Mouse (Mus musculus) forelimb bud, embryonic 11.5 days (tissue): ENCODE measurements around the gene Col9a1.

Experiments used
- DNase-seq: peaks from one replicate; pipeline ENCODE4 v3.0.0-alpha.2; 2012; ENCODE audit warnings: low read depth, low spot score

Gene Col9a1

DNA sequence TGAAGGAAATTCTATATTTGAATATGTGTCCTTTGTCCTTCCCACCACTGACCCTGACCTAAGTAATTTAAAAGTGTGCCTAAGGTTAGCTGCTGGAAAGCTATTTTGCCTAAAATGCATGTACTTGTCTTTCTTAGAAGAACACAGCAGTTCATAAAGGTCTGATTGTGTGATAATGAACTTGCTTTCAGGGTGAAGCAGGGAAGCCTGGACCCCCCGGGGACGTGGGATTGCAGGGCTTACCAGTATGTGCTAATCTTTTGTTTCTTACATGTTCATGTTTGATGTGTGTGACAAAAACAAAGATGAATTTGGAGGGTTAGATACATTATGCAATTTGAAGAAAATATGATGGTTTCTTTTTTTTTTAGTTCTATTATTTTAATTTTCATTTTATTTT lies 44.8 kb downstream of the Col9a1 start:
- DNase-seq, result no peak

DNA sequence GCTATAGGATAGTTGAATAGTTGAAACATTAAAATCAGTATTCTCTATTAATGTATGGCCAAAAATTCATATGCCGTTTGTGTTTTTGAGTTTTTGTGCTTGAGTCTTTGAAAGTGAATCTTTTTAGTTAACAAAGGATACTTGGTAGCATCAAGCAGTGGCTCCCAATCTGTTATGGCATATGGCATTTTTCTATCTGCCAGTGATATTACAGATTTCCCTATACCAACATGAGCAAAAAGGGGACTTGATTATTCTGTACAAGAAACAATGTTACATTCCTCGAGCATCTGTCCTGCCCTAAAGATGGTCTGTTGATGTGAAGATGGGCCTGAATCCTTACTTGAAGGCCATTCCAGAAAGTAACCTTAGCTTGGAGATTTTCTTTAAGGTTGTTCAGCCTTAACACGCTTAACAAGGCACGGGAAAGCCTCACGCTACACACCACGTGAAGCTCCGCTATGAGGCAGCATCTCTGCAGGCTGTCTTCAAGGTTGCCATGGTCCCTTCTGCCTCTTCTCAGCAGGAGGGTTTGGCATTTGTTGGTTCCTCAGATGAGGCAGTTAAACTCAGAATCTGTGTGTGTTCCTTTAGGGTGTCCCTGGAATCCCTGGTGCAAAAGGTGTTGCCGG lies 45.7 kb downstream of the Col9a1 start:
- DNase-seq, result no peak

- DNase-seq, result peak; percentile 83
Observed at GRCm38 (mm10) chr1:24225825-24226526, 48.6 kb downstream of the Col9a1 start.

DNA sequence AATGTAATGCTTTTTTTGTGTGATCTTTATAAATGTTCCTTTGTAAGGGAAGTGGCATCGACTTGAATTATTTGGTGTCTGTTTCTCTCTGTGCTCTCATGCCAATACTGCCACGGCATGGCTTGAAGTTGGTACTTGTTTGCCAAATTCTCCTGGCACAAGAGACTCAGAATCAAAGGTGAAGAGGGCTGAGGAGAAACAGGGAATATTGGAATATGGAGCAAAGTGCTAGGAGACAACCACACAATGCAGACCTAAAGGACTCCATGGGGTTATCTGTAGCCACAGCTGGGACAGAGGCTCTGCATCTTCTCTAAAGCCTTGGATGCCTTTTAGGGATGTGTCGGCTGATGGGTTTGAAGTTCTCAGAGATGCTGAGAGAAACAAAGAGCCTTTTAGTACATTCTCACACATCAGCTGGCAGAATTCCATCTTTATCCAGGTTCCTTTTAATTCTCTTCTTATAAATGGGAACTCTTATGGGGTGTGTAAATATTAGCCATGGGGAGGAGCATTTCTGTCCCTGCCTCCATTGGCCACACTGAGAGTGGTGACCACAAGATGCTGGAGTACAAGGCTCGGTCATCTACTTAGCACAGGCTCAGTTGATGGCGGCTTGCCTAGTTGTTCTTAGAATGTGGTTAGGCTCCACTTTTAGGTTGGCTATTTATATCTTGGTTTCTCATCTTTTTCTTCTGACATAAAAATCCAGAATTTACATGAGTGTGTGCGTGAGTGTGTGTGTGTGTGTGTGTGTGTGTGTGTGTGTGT lies 49.7 kb downstream of the Col9a1 start:
- DNase-seq, result no peak

DNA sequence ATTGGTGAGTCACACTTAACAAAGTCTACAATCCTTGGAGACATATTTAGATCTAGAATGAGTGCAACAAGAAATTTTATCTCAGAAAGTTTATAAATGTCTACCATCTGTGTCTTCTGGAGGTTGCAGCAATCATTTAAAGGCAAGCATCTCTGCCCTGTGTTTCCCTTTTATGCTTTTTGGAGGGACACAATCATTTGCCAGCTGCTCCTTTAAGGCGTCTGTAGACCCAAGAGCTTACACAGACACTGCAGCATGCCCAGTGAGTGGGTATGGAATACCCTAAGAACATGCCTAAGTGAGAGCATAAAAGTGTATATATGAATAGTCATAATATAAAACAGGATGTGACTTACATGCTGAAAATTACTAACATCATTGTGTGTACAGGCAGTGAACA lies 52.1 kb downstream of the Col9a1 start:
- no peak for DNase-seq

DNA sequence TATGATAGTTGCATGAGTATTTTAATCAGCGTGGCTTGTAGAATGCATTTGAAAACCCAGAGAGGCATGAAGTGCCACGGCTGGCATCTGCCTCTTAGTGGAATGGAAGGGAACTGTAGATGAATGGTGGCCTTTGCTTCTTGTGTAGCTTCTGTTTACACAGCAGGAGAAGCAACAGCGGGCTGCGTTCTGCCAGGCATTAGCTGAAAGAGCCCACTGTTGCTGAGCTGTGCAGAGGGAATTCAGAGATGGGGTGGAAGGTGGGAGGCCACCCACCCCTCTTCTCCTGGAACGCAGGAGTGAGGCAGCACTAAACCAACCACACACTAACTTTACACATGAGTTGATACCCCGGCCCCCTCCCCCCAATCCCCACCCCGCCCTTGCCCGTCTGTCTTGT lies 53.0 kb downstream of the Col9a1 start:
- DNase-seq, result no peak

- no peak for DNase-seq
Observed at GRCm38 (mm10) chr1:24231504-24232270, 54.3 kb downstream of the Col9a1 start.

DNA sequence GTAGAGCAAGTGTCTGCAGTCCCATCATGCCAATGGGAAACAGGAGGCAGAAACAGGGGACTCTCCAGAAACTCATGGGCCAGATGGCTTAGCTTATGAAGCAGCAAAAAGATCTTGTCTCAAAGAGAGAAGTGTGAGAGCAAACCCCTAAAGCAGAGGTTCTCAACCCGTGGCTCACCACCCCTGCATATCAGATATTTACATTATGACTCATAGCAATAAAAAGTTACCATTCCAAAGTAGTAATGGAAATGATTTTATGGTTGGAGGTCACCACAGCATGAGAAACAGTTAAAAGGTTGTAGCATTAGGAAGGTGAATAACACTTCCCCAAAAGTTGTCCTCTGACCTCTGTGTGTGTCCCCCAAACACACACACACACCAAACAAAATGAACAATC lies 58.9 kb downstream of the Col9a1 start:
- no peak for DNase-seq

- DNase-seq, result peak; percentile 58
Observed at GRCm38 (mm10) chr1:24240039-24240691, 62.8 kb downstream of the Col9a1 start.

GRCm38 (mm10) chr1:24244931-24245330 lies 67.5 kb downstream of the Col9a1 start:
- DNase-seq, result no peak

GRCm38 (mm10) chr1:24245700-24246375 lies 68.4 kb downstream of the Col9a1 start:
- no peak for DNase-seq

DNA sequence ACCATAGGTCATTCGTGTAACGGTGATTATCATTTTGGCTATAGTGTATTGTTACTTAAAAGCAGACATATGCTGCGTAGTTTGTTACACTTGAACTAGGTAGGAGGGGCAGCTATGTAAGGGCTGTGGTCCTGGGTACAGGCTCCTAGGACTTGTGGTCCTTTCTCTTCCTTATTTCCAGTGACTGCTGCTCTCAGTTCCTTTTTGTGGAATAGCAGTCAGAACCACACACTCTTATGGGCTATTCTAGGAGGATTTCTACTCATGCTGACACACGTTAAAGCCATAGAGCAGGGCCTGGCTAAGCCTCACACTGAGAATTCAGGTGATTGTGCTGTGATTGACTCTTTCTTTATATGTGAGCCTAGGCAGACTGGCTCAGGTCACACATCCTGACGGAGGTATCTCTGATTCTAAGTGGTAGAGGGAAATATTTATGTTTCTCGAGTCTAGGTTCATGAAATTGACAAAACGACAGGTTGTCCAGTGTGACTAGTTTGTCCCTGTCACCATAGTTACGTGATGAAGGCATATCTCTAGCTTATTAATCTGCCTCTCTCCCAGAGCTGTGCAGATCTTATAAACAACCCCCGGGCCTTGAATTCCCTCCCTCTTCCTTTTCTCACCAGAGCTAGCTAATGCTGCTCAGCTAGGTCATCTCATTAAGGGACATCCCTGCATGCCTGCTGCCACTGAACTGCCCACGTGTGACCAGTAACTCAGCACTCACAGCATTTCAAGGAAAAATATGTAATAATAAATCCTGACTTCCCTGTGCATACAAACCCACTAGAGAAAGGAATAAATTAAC lies 71.1 kb downstream of the Col9a1 start:
- DNase-seq, result no peak

DNA sequence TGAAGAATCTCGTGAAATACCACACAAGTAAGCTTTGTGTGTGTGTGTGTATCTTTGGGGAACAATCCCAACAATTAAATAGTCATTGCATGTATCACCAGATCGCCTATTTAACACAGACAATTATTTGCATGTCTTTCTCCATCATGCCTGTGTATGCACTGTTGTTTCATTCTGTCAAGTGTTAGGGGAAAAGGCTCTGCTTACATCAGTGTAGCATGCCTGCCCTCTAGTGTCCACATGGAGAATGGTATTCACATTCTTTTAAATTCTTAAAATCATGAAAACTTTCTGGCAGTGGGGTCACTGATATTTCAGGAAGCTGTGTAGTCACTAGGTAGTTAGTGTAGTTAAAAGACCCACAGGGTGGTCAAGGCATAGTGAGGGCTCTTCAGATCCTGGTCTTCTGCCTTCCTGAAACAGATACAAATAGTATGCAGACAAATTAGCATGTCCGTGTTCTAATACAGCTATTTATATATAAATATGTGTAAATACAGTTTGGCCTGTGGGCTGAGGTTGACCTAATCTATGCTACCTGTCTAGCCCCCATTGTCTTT lies 71.8 kb downstream of the Col9a1 start:
- peak; percentile 63 for DNase-seq

DNA sequence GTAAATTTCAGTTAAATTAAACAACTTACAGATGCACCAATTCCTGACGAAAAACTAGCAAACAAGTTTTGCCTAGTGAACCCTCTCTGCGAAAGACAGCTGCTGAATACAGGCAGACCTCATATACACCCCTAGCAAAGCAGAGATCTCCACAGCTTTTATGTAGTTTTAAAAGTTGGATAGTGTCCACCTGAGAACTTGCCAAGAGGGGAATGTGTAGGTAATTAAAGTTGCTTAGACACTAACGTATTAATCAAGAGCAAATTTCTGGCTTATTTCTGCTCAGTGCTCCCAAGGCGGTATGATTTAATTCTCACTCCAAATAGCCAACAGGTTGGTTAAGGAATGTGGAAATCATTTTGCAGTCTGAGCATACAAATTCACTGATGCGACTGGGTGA lies 80.6 kb downstream of the Col9a1 start:
- DNase-seq, result no peak

DNA sequence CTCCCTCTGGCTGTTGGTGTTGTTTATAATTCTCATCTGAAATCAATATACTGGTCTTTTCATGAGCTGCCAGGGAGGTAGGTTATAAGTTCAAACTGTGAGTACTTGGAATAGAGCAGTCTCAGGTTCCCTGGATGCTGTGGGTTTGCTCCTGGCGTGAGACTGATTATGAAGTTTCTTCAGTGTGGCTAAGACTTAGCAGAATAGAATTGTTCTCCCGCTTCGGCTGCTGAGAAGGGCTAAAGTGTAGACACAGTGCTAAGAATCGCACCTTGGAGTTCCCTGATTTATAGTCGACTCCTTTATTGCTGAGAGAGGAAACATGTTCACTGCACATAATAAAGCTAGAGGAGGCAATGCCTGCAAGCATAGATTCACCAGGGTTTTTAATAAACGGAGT lies 82.0 kb downstream of the Col9a1 start:
- DNase-seq, result no peak

DNA sequence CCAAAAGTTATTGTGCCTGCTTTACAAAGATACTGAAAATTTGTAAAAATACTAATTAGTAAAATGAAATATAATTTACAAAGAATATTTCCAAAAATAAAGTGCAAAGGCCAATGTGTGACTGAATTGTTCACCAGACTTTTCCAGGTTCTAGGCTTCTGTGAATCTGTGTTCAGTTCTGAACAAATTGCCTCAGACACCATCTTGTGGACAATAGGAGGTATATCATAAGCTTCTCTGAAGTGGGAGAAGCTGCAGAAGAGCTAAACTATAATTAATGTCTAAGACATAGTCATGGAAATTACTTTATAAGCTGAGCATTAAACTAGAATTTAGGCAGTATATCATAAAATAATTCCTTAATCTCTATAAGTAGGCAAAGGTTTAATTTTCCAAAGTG lies 83.8 kb downstream of the Col9a1 start:
- DNase-seq, result no peak

DNA sequence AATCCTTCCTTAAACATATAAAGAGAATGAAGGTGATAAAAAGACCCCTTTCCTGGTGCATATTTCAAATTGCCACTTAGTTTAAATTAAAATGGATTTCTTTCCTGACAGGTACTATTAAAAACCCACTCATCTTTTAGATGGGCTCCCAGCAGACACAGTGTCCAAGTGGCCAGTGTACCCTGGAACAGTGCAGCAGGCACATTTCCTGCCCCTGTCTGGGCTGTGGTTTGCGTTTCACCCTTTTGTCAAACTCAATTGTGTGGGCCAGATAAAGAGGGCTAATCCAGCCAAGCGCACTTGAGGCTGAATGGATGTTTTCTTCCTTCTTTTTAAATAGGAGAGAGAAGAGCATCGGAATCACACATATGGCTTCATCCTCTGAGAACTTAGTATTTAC lies 89.6 kb downstream of the Col9a1 start:
- DNase-seq, result no peak

- peak; percentile 73 for DNase-seq
Observed at GRCm38 (mm10) chr1:24286360-24286759, 109.0 kb downstream of the Col9a1 start.

GRCm38 (mm10) chr1:24292515-24292914 lies 115.1 kb downstream of the Col9a1 start:
- DNase-seq, result no peak
